Mouse (Mus musculus) CD8-positive naive resting alpha-beta T cell, adult 2 months (primary cell): ENCODE data around the gene 4933414I15Rik.

ENCODE experiments used
- DNase-seq, 2 experiments: peaks; one replicate each; pipeline ENCODE4 v3.0.0; 2022; ENCODE audit warnings: low read depth in 2 of 2, low spot score in 2 of 2

4933414I15Rik gene

DNA sequence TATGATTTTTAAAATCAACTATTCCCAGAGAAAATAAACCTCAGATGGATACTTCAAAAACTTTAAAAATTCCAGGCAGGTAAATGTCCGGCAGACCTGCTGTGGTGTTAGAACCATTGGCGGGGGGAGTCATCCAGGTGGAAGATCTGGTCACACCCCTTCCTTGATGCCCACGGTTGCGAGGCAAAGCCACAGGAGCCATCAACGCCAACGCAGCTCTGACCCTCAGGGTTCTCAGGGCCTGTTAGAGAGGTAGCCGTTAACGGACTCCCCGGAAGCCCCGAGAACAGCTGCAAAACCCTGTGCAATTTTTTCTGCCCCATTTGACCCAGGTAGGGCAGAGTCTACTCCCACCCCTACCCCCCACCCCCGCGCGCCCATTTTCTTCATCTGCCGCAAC is at the start of gene 4933414I15Rik:
TSS of gene 4933414I15Rik (minus strand) at position 260 of the 400 bp plus-strand sequence.
- no peak for DNase-seq

DNA sequence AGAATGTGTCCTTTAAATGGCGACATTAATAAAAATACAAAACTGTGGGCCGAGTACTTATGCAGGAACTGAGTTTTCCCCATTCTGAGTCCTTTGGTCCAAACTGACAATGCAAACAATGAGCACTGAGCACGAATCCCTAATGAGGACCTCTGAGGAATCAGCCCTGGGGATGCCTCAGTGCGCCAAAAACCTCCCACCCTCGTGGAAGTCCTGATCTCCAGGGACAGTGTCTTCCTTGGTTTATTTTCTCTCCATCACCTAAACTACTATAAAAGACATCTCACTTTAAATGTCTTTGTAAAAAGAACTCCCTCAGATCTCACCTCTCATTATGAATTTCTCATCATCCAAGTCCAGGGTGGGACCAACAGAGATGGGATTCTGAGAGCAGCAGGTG is 38.1 kb upstream of the 4933414I15Rik start, which contains the start of gene Olfr1377:
TSS of gene Olfr1377 (plus strand) at position 301 of the 400 bp plus-strand sequence.
- no peak for DNase-seq

DNA sequence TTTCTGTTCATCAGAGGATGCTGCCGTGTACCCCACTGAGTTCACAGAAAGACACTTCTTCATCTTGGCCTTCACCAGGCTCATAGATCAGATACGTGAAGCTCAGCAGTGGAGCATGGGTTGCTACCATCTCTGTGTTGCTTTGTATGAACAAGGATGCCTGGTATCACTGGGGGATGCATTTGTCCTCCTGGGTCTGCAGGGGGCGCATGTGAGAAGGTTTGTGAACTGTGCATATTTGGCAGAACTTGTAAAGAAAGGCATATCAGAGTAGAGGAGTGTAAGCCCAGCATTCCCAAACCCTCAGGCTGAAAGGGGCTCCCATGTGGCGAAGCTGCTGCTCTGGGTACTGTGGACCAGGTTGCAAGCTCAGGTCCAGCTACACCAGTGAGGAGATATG is 33.7 kb upstream of the 4933414I15Rik start:
- no peak for DNase-seq

DNA sequence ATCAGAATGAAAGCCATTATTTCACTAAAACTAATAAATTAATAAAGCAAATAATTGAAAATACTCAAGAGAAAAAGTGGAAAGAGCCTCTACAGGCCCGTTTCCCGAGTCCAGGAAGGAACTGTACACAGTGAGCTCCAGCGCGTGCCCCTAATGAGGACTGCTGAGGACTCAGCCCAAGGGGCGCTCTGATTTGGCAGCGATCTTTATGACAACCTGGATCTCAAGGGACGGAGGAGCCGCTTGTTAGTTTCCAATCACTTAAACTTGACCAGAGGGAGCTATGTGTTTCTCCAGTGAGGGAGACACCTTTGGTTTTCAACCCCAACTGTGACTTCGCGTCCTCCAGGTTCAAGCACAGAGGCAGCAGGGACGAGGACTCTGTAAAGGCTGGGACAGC is 22.7 kb upstream of the 4933414I15Rik start, which contains the start of gene Olfr1378:
TSS of gene Olfr1378 (plus strand) at position 301 of the 400 bp plus-strand sequence.
- no peak for DNase-seq

DNA sequence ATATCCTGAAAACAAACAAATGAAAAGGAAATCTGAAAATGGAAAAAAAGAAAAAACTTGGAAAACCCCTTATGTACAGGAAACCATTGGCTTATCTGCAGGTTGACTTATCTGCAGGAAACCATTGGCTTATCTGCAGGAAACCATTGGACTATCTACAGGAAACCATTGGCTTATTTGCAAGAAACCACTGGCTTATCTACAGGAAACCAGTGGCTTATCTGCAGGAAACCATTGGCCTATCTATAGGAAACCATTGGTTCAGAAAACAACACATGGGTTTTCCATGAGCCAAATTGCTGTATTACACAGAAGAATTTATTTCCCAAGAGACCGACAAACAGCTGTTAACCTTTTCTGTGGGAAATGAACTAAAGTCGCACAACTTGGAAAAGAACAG is 21.3 kb upstream of the 4933414I15Rik start:
- DNase-seq, result no peak

DNA sequence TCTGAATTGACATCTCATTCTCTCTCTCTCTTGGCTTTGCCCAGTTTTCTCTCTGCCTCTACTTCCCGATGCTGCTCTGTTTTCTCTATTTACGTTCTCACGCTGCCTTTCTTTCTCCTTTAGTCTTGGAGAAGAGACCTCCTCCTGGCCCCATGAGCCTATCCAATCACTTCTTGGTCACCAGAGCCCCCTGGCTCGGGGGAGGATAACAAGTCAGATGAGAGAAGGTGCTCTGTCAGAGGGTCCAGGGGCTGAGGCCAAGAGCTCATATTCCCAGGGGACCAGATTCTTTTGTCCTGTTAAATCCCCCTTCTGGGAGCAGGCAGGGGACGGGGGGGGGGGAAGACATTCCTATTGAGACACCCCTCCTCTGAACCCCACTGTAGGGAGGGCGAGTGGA is 10.1 kb upstream of the 4933414I15Rik start, which contains the start of gene Prop1:
TSS of gene Prop1 (minus strand) at position 101 of the 400 bp plus-strand sequence.
- no peak for DNase-seq

DNA sequence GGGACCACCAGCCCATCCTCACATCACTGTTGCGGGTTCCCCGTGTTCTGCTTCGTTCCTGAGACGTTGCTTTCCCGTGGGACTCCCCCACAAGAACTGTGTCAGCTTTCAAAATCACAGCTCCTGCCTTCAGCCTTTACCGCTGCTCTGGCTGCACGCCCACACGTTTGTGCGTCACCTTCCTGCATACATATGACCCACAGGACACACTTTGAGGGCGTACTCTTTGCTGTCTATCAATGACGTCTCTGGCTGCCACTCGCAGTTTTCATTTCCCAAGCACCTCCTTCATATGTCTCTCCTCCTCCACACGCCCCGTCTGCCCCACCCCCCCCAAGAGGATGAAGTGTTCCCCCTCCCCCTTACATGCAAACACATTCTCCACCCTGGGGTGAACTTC is 8.7 kb upstream of the 4933414I15Rik start:
- DNase-seq, result no peak

DNA sequence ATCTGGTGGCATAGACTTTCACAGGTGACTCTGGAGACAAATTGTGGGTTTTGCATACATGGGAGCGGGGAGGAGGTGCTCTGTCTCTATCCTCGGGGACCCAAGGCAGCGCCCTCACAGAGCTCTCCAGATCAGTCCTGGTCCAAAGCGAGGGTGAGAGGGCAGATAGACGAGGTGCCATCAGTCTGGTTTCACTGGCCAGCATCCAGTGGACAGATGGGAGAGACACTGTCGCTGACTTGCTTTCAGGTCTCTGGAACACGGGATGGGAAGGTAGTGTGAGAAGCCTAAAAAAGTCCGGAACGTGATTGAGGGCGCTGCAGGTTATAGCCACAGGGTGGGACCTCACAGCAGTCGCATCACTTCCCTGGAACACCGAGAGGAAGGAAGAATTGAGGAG is 1.2 kb downstream of the 4933414I15Rik start:
- no peak for DNase-seq

DNA sequence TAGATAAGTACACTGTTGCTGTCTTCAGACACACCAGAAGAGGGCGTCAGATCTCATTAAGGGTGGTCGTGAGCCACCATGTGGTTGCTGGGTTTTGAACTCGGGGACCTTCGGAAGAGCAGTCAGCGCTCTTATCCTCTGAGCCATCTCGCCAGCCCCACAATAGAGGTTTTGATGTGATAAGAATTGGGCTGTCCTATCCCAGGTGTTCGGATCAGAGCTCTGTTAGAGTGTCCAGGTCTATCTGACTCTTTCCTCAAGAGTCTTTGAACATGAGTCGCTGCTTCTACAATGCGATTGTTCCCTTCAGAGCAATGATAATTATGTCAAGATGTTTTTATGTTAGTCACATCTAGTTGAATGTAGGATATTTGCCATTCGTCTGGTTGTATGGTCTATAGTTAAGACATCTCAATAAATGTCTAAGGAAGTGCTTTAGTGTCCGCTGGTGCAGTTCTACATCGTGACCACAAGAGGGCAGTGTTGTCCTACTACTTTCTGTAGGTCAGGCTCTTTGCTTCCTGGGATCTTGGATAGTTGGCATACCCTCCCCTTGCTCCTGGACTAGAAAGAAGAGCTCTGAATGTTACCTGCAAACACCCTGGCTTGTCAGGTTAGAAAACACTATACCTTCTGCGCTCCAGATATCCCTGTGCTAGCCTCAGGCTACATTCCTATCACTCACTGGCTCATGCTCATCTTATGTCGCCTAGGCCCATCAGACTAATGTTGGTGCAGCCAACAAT is 3.8 kb downstream of the 4933414I15Rik start:
- DNase-seq, result peak in 1 of 2 experiments; percentile 9

DNA sequence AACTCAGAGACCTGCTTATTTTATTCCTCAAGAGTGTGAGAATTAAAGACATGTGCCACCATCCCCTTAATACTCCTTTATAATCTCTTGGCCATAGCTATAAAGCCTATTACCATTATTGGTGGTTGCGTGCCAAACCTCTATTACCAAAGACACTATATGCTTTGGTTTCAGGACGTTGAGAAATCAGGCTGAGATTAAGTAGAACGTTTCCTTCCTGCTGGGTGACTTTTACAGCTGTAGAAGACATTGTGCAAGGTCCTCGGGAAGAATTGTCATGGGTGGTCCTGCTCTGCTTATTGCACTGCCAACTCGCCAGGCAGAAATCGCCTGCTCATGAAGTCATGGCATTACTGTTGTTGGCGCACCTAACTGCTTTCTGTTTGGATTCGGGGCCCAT is 5.1 kb downstream of the 4933414I15Rik start:
- no peak for DNase-seq

DNA sequence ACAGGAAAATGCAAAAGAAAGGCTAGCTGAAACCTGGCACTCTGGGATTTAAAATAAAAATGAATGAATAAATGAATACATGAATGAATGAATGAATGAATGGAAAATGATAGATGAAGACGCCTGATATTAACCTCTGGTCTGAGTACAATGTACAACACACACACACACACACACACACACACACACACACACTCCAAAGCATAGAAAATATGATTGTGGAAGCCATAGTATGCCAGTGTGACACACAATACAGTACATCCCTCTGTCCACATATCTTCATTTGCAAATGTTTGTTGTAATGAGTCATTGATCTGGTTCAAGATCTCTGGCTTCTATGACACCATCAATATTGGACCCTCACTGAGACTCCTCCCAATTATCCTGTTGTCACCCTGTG is 11.5 kb downstream of the 4933414I15Rik start:
- DNase-seq, result no peak

DNA sequence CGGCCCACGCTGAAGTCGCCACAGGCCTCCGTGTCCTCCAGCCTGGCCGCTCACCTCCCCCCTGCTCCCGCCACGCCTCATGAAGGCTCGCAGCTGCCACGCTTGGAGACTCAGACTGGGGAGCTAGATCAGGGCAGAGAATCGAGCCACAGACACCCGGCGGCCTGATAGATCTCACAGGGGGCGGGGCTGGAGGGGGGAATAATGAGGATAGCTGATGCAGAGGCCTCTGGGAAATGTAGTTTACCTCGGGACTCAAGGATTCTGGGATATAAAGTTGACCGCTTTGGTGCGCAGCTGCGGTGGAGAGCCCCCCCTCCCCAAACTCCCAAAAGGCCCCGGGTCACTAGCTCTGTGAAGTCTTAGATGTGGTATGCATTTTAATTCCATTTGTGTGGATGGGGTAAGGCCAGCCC is 12.1 kb downstream of the 4933414I15Rik start, which contains the start of gene Zfp354b:
TSS of gene Zfp354b (minus strand) at position 183 of the 416 bp plus-strand sequence.
- DNase-seq, result peak in 1 of 2 experiments; percentile 18

DNA sequence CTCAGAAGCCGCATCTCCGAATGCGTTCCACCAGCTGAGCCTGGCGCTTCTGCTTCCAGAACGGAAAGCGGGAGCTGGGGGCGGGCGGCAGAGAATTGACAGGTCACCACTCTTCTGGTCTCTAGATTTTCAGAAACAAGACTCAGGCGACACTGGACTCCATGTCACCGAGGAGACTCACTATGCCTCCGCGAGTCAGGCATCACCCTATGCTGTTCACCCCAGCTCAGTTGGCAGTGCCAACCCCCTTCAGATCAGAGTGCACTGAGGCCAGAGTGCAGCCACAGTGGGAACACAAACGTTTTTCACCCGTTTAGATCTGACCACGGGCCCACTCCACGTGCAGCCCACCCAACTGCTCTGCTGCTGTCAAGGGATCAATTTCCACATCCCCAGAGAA is 12.5 kb downstream of the 4933414I15Rik start:
- DNase-seq, result no peak

DNA sequence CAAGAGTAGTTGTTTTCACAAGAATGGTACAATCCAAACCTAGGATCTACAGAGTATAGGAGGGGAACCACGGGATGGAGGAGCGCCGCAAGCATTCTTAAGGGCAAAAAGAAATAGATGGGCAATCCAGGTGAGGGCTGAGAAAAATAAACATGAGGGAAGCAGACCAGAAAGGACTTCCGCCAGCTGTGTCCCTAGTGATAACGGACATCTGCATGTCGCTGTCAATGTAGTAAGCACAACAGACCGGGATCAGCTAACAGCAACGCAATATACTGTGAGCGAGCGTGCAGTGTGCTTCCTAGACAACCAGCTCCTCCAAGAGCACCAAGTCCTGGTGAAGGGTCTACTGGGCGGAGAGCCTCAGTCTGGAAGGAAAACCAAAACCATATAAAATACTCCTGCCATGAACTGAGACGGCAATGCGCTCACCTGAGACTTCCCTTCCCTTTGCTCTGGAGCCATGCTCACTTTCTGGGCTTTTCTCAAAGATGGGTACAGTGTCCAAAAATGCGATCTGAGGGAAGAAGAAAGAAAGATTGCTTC is 13.0 kb downstream of the 4933414I15Rik start:
- DNase-seq, result no peak

DNA sequence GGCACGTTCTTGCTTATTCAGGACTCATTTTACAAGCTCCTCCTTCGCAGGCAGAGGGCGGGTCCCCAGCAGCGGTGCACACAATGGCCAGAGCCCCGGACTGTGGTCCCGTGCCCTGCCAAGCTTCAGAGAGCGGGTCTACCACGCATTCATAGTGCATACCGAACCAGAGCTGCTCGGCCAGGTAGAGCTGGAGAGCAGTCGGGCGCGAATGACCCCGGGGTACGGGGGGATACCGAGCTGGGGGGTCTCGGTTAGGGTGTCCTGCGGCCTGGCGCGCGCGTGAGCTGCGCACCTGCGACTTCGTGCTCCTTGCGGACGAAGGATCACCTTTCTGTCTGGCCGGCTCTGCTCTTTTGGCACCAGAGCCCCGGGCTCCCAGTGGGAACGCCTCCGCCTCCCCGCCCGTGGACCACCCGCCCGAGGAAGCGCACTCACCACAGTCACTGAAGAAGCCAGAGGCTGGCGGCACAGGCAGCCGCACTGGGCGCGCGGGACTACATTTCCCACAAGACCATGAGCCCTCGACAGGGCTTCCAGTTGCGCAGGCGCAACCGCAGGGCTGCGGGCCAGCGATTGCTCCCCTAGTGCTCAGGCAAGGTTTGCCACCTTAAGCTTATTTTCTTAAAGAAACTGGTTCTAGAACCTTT is 27.8 kb downstream of the 4933414I15Rik start, which contains the start of gene Zfp2:
TSS of gene Zfp2 (minus strand) at position 495 of the 650 bp plus-strand sequence.
- DNase-seq, result peak; percentile 84 to 87

DNA sequence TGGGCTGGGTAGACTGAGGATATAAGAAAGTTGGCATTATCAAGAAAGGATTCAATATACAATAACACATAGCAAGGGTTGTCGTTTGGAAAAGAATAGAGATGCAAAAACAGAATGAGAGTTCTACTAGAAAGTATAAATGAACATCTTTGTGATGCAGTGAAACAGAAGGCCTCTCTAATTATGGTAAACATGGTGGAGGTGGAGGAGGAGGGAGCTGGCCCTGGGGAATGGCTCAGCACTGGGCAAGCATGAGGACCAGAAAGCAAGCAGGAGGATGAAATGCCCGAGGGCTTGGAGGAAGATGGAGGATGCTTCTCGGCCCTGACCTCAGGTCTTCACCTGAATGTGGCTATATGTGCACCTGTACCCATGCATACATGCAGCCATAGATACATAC is 29.1 kb downstream of the 4933414I15Rik start:
- no peak for DNase-seq

DNA sequence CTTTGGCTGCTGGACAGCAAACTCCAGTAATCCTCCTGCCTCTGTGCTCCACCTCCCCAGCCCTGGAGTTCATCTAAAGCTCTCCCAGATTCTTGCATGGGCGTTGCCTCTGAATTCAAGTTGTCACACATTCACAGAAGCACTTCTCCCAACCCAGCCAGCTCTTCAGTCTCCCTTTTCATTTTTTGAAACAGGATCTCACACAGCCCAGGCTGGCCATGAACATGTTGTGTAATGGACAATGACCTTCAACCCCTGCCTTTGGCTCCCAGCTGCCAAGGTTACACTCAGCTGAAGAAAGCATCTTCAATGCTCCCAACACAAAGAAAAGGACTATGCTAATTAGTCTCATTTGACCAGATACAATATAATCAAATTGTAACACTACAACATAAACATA is 30.3 kb downstream of the 4933414I15Rik start:
- no peak for DNase-seq

DNA sequence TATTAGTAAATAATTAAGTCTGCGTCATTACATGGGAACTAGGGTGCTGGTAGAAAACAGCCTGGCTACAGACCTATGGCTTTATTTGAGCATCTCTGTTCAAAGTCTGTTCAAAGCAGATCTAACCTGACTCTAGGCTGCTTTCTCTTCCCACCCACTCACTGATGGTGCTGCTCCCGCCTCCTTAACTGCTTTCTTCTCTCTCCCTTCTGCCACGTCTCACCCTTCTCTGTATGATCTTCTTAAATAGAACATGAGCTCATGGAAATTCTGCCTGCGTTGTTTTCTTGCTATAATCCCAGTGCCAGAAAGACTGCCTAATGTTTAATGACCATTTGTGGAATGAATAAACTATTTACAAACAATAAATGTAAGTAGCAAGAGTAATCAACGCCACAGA is 35.4 kb downstream of the 4933414I15Rik start:
- DNase-seq, result no peak

DNA sequence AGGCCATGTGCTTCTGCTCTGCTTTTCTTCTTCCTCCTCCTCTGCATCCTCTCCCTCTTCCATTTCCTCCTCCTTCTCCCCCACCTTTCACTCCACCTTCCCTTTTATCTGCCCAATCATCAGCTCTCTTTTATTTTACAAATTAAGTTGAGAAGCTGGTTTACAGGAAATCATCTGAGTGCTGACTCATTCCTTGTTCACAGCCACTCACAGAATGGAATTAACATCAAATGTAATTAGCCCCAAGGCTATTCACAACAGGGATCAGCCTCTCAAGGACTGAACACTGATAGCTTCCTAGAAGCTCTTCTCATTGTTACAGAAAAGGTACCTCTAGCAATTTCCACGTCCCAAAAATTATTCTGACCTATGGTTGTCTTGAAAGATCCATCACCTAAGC is 46.2 kb downstream of the 4933414I15Rik start:
- no peak for DNase-seq

DNA sequence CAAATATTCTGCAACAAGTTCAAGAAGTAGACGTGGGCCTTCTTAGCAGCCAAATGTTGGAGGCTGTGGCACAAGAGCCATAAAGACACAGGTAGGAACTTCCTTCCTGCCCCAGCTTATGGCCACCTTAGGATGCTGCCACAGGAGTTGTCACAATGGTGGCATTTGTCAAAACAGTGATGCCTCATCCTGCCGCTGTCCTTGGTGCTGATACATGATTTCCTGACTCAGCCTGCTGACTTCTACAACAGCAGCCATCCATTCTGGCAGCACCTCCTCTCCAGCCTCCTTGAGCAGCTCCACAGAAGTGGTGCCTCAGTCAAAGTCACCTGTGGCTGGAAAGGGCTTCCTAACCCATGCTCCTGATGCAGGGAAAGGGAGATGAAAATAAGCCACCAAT is 51.1 kb downstream of the 4933414I15Rik start:
- no peak for DNase-seq
